Mouse (Mus musculus) left cerebral cortex, adult 11 months (tissue): Measurements from ENCODE around the gene Olfr168.
"Not testable (repeated sequence)": the region's sequence is repeated elsewhere in the genome, so short reads cannot be mapped to it uniquely, and the experiment has no call there.

Experiments
- DNase-seq: peaks from one replicate; pipeline ENCODE4 v3.0.0; 2022; ENCODE audit warnings: low spot score

Gene Olfr168

GRCm38 (mm10) chr16:19535455-19535854, at the start of gene Olfr168:
Gene Olfr168 (minus strand): TSS chr16:19535555.
- DNase-seq, result no peak

- DNase-seq, result not testable (repeated sequence)
Observed at GRCm38 (mm10) chr16:19571709-19572108, 36.4 kb upstream of the Olfr168 start, which contains the start of gene Olfr169. Gene Olfr169 (minus strand): TSS chr16:19571809.

- DNase-seq, result not testable (repeated sequence)
Observed at GRCm38 (mm10) chr16:19553429-19553828, 18.1 kb upstream of the Olfr168 start.

- DNase-seq, result not testable (repeated sequence)
Observed at GRCm38 (mm10) chr16:19552246-19552645, 16.9 kb upstream of the Olfr168 start.

GRCm38 (mm10) chr16:19522166-19522565, 13.2 kb downstream of the Olfr168 start, which contains the start of gene Olfr167:
Gene Olfr167 (minus strand): TSS chr16:19522266.
- no peak for DNase-seq

DNA sequence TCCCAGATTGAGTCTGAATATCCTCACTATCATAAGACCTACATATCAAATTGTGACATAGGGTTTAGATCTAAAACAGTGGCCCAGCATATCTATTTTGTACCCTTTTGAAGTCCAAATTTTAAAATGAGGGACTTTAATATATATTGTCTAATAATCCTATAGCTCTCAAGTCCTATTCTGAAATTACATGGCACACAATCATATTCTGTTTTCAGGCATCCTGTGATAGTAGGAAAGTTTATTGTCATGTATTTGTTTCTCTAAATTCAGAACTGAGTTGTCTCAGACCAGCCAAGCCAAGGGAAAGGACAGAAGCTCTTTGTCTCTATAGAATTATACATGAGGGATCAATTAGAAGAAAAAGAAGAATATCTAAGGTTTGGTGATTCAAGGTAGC, 52.0 kb downstream of the Olfr168 start, which contains the start of gene Olfr166:
Gene Olfr166 (plus strand): TSS at position 301 of the 400 bp plus-strand sequence.
- no peak for DNase-seq
